Mouse (Mus musculus): ENCODE results near the gene Neurl3.
A peak's percentile ranks its signal among the peaks of the same experiment; 100 is the strongest.

Gene Neurl3

DNA sequence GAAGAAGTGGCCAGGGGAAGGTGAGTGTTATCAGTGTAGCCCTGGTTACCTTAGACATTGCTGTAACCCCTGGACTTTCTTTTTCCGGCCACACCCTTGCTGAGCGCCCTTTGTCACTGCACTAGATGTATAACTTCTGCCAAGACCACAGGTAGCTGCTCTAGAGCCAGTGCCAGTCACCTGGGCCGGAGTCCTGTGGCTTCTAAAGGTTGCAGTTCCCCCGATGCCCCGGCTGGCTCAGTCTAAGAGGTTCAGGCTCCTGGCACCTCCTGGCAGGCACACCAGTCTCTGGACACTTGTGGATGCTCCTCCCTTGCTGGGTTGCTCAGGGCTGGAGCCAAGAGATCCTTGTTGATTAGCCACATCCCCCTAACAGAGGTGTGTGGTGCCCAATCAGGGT lies at the start of gene Neurl3:
Gene Neurl3, minus strand, starts transcription at position 225 of the 400 bp plus-strand sequence.
- no peak for ATAC-seq (ENCODE audit: low TSS enrichment)

DNA sequence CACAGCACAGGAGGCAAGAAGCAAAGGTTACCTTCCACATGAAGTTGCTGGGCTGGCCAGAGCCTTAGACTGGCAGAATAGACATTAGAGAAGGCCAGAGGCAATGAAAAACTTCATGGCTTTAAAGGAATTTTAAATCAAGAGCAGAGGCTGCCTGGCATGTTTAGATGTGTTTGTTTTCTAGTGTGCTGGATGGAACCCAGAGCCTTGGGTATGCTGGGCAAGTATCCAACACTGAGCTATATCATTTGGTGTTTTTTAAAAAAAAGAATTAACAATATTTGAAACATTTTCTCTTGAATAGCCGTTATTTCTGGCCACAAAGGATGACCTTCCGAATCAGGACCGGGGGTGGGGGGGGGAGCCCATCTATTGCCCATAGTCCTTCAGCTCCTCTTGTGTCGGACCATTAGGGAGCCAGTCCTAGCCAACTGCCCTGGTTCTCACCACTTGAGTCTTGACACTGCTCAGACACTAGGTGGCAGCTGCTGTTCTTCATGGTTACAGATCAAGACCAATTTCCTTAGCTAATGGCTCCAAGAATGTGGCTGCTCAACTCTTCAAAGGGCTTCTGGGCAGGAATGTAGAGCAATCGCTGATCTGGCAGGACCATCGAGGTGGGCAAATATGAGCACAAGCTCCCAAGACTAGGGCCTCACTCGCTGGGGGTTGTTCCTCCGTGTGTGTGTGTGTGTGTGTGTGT lies 49.4 kb upstream of the Neurl3 start:
- ATAC-seq (ENCODE audit: low TSS enrichment): peak; percentile 70

DNA sequence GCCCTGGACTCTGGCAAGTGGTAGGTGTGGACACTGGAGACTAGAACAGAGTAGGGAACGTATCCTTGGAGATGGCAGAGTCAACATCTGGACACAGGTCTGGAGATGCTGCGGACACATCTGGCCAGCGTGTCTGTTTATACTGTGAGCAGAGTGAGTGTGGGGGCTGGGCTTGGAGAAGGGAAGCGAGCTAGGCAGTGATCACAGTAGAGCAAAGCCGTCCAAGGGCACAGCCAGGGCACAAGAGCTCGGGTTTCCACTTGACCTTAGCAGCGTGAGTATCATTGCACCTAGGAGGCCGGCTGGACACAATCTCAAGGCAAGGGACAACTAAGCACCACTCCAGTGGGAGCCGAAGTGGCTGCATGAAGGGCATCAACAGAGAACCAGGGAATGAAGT lies 48.6 kb upstream of the Neurl3 start:
- ATAC-seq (ENCODE audit: low TSS enrichment): no peak

DNA sequence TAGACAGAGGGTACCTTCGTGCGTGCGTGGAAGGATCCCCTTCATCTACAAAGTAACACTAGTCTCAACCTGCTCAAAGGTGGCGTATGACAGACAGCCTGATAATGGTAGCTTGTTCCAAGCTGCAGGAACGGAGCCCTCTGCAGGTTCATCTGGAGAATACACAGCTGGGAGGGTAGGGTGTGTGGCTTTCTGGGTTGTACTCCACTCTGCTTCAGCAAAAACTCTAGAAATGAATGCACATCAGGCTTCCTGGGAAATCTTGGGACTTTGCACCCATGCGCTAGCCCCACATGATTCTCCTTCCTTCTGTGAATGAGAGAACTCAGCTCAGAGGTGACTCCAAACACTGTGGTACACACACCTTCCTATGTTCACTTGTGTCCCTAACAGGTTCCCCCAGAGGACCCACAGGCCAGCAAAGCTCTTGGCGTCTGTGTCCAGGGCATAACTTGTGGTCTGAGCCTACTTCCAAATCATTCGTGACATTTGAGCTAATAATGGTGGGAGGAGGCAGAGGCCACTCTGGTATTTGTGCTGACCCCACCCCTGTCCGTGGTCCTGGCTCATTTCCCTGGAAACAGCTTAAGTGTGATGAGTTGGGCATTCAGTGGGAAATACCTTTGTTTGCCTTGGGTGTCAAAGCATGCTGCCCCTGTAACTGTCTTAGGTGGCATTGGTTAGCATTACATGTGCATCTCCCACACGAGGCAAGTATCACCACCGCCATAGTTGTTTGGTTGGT lies 47.5 kb upstream of the Neurl3 start:
- 0 out of 2 replicates have a peak, but pooled peaks have one; percentile 51 for ATAC-seq (ENCODE audit: low TSS enrichment)

DNA sequence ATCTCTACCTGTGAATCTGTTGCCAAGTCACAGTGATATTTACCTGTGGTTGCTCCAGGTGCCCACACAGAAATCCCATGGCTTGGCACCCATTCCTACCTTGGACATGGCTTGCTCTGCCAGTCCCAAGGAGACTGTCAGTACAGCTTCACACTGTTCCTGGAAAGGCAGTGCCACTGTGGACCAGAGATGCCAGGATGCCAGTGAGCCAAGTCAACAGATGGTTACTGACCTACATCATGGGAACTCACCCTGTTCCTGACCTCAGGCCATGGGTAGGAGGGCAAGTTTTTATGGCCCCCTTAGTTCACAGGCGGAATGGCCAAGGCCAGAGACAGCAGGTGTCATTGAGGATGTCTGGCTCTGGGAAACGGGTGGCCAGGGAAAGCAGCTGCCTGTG lies 46.7 kb upstream of the Neurl3 start:
- no peak for ATAC-seq (ENCODE audit: low TSS enrichment)

DNA sequence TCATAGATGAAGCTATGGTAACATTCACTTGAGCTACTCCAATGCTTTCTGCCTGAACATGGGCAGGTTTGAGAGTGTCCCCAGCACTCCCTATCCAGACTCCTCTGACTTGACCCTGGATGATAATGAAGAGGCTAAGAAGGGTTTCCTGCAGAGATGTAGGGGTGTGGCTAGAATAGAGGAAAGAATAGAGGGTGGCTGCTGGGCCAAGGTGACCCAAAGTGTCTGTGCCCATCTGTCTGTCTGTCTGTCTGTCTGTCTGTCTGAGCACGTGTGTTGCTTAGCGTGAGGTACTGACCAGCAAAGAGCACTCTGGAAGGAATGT lies 41.3 kb upstream of the Neurl3 start:
- ATAC-seq (ENCODE audit: low TSS enrichment): no peak

DNA sequence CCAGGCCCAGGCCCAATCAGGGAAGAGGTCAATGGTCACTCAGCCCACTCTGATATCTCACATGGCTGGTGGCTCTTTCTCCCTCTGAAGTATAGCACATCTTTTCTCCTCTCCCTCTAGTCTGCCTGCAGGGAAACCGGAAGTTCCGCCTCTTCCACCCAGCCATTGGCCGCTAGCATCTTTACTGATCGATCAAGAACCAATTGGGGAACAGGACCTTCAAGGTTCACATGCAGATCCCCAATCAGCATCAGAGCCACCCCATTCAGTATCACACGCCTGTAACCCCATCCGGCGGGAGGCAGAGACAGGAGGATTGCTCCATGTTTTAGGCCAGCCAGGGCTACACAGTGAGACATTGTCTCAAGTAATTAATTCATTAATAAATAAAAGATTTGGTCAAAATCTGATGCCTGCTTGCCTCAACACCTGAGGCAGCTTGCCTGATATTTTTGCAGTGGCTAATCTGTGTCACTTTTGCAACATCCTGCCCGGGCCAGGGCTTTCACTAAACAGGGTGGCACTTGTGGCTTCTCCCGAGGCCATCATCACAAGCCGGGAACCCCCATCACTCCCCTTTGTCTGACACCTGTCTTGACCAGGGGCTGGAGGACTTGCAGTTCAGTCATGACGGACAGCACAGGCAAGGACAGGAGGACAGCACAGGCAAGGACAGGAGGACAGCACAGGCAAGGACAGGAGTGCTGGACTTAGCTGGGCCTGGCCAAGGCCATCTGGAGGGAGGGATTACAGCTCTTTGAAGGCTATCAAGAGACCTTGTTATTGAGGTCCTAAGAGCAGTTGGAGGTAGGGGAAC lies 40.7 kb upstream of the Neurl3 start:
- ATAC-seq (ENCODE audit: low TSS enrichment): no peak

DNA sequence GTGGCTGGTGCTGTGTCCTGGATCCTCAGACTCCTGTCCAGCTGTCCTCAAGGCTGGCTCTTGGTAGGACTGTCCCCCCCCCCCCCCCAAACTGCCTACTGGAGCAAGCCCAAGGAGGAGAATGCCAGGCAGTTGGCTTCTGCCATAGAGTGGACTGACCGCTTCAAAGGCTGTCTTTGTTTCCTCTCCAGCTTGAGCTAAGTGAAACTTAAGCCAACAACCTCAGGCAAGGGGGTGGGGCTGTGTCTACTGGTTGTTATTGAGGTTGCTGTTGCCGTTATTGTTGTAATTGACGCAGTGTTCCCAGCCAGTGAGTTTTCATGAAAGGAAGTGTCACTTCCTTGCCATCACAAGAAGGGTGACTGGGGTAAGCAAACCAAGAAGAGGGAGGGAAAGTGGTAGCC lies 35.0 kb upstream of the Neurl3 start:
- ATAC-seq (ENCODE audit: low TSS enrichment): 0 out of 2 replicates have a peak, but pooled peaks have one; percentile 9

DNA sequence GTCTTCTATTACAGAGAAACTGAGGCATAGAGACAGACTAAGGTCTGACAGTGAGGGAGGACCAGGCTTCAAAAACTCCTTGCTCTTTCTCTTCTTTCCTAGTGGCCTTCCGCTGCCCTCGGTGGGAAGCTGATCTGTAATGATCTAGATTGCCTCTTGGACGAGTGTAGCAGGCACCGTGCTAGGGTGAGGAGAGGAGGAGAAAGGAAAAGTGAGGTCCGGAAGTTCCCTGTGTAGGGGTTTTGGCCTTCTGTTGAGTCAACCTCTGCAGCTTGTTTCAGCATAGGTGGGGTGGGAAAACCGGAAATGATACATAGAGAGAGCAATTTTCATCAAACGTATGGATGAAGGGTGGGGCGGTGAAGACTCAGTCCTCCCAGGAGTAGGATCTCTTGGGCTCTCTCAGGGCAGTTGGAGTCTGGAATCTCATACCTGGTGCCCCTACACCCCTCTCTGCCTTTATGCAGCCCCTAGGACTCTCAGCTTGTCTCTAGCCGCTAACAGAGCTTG lies 34.5 kb upstream of the Neurl3 start:
- ATAC-seq (ENCODE audit: low TSS enrichment): no peak

DNA sequence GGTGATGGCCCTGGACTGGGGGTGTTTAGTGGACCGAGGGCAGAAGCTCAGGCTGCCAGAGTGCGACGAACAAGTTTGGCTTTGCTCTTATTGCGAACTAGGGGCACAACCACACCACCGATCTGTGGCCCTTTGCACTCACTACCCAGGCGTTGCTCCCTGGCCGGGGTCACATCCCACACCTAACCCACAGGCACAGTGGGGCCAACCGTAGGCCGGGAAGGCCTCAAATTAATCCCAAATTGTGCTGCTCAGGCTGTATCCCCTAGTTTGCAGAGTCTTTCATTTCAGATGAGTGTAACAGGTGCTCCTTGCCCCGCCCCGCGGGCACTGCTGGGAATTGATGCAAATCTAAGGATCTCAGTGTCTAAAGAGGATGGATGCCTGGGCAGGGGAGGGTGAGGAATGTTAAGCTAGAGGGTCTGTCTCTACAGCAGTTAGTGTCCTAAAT lies 34.0 kb upstream of the Neurl3 start:
- no peak for ATAC-seq (ENCODE audit: low TSS enrichment)

DNA sequence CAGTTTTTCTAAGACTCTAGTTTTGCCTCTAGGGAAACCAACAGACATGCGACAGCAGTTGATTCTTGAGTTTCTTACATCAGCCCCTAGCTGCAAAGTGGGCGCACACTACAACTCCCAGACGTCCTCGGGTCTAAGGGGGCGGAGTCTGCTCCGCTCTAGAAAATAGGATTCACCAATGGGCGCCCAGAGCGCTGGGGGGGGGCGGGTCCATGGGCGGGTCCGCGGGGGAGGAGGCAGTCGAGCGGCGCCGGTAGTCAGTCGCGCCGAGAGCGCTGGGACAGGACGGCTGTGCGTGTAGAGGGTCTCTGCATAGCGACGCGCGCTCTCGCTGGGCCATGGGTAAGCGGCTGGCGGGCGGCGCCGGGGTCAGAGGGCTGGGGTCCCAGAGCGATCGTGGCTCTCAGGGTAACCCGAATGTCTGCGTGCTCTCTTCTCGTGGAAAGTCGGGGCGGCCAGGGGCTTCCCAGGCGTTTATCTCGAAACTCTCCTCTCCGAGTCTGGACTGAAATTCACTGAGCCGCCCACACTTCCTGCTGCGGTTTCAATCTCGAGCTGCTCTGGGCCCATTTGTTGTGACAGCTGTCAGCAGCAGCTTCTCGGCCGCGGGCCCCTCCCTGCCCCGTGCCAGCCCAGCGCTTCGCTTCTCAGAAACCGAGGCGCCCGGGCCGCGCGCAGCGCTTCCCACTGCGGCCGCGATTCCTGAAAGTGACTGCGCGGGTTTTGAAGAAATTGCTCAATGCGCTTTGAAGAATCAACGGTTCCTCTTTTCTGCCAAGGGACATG lies 33.2 kb upstream of the Neurl3 start, which contains the start of gene Arid5a:
Gene Arid5a, plus strand, starts transcription at position 239 of the 786 bp plus-strand sequence.
- ATAC-seq (ENCODE audit: low TSS enrichment): peak; percentile 79

DNA sequence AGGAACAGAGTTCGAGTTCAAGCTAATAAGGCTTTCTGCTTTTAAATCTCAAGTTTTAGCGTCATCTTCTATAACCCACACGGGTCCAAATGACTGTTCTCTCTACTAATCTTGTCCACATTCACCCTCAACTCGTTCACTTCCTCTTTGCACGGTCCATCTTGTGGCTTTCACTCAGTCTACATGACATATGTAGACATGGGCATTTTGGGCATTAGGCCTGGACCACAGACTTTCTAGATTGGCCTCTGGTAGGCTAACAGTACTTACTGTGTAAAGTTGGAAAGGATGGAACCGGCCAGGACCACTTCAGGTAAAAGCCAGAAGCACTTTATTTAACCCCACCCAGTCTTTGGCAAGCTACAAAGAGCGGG lies 32.6 kb upstream of the Neurl3 start:
- ATAC-seq (ENCODE audit: low TSS enrichment): no peak; the same call in 1 of the 2 replicates

DNA sequence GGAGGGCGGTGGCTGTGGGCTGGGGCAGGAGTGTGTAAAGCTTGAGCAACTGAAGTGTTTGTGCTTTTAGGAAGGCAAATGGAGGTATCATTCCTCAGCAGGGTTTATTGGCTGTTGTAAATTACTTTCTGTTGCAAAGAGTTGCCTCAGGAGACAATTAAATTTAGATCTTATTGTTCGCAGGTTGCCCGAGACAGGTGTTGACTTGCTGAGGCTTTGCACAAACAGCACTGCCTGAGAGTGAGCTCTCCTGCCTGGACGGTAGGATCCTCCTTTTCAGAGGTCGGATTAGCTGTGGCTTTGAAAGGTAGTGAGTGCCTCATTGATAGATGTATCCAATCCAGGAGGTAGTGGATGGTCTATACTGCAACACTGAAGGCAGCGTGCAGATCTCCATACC lies 31.6 kb upstream of the Neurl3 start:
- no peak for ATAC-seq (ENCODE audit: low TSS enrichment)

DNA sequence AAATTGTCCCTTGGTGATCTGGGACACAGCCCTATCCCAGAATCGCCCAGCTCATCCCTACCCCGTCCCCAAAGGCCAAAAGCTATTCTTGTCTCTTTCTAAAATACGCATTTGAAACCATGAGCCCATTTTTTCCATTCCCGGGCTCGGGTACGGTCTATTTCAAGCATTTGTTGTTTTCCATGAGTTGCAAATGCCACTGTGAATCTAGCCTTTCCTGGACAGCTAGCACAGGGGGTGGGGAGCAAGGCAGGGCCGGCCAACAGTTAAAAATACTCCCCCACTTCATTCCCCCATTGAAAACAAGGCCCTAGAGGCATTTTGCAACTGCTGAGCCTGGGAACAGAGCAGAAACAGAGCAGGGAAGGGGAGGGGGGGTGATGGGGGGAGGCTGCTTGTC lies 30.3 kb upstream of the Neurl3 start:
- no peak for ATAC-seq (ENCODE audit: low TSS enrichment)

DNA sequence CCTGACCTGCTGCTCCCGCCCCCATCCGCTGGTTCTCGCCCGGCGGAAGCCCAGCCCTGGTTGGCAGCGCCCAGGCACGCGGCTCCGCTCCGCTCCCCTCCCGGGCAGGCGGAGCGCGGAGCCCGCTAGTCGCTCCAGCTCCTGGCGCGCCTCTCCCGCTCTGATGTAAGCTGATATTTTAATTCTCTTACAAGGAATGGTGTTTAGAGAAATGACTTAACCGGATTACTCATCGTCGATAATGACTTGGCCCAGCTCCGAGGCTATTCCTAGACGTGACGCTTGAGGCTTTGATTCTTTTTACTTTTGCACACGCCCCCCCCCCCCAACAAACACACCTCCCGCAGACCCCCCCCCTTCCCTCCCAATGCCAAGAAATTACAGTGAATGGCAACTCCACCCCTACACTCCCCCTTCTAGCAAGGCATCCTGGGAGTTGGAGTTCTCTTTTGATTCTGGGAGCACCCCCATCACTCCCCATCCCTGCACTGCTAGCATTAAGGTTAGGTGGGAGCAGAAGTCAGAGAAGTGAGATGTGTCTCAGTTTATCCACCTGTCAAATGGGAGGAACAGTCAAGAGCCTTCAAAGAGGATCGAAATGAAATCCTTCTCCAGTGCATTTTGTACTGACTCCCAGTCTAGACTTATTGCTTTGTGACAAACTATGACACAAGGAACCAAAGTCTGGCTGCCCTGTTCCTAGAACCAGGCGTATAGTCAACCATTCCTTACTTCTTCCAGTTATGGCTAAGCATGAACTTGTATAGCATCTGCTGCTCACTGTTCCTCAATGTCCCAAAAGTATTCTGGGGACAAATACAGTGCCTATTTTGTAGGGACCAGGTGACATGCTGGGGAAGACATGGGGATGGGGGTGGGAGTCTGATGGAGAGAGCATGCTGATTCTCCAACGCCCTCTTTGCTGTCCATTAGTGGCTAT lies 29.2 kb upstream of the Neurl3 start:
- peak; percentile 72 for ATAC-seq (ENCODE audit: low TSS enrichment)

DNA sequence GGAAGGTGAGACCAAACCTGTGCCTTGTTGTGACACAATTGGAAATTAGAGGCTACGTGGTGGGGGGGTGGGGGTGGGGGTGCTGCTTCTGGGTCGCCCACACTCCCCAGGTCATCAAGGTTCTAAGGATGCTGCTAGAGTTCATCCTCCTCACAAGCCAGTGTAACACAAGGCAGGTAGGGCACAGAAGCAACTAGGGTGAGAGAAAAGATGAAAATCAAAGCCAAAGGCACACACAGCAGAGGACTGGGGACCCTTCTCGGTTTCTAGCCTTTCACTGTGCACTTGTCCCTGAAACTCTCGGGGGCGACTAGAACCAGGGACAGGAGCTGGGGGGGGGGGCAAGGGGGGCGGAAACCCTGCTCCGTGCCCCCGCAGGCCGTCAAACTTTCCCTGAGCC lies 28.5 kb upstream of the Neurl3 start:
- ATAC-seq (ENCODE audit: low TSS enrichment): no peak

DNA sequence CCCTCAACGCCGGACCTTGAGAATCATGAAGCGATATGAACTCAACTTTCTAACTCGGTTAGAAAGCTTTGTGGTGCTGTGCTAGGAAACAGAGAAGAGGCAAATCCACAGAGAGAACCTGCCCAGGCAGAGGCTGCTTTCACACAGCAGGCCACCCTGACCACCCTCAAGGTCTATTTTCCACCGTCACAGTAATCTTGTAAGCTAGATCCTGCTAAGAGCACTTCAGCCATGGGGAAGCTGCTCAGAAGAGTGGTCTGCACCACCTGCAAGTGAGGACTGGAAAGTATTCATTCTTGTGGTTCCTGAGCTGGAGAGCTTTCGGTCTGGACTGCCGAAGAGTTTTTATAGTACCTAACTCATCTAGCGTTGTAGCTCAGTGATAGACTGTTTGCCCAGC lies 27.8 kb upstream of the Neurl3 start:
- no peak for ATAC-seq (ENCODE audit: low TSS enrichment)

DNA sequence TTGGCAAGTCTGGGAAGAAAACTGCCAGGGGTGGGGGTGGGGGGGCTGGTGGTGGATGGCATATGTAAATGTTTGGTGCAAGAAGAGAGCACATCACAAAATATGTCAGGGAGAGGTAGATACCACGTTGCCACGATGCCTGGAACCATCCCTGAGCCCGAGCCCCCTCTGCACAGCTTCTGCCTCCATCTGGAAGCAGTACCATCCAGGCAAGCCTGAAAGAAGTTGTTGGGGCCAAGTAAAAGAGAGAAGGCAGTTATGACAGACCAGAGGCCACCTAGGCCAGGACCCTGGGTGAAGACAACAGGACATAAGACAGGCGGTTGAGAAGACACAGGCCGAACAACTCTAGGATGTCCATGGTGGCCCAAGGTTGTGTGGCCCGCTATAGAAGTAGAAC lies 26.0 kb upstream of the Neurl3 start:
- ATAC-seq (ENCODE audit: low TSS enrichment): no peak

DNA sequence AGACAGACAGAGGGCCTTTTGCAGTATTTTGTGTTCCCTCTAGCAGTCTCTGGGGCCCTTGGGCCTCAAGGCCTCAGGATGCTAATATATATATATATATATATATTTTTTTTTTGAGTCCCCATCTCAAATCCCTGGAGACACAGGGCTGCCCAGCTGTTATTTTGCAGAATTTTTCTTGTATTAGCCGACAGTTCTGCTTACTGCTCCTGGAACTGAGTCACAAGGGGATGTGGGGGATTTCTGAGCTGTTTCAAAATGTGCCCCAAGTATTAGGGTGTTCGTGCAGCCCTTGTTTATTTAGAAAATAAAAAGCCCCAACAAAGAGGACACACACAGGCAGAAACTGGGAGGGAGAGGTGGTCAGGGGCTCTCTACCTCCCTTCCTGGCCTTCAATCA lies 25.2 kb upstream of the Neurl3 start:
- ATAC-seq (ENCODE audit: low TSS enrichment): no peak

DNA sequence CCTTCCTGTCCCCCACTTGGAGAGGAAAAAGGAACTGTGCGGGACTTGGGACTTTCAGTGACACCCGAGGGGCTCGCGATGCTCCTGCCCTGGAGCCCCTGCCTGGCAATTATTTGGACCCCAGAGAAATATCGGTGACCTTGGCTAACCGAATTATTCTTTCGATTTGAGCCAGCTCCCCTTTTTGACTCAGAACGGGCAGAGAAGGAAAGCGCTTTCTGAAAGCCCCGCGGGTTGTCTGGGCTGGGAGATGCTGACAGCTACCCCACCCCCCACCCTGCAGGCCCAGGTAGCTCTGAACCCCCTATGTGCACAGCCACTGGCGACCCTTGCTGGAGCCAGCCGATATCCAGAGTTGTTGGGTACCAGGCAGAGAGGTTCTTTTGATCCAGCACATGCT lies 24.6 kb upstream of the Neurl3 start:
- no peak for ATAC-seq (ENCODE audit: low TSS enrichment)

Measured in frontal cortex, adult (tissue).